Mouse (Mus musculus) T-helper 1 cell (primary cell): ENCODE results near the gene Arglu1.

Experiments used
- in situ Hi-C: fragments of 300-600 bp; cut with MboI, MseI; formaldehyde crosslinking; loops from one replicate; pipeline ENCODE4 v1.15.1; 2025; ENCODE audit warnings: high pct_unique_total_duplicates

Arglu1 gene

GRCm38 (mm10) chr8:8622476-8622875, 67.8 kb downstream of the Arglu1 start:
- in situ Hi-C loops: no loop called here

GRCm38 (mm10) chr8:8622031-8622430, 68.3 kb downstream of the Arglu1 start:
- in situ Hi-C loops: no loop called here

GRCm38 (mm10) chr8:8621236-8621917, 68.9 kb downstream of the Arglu1 start:
- in situ Hi-C loops: no loop called here

- in situ Hi-C loops: no loop called here
These were observed 69.8 kb downstream of the Arglu1 start for GRCm38 (mm10) chr8:8620536-8620935.

GRCm38 (mm10) chr8:8619221-8620194, 70.8 kb downstream of the Arglu1 start:
- in situ Hi-C loops: no loop called here
